Mouse (Mus musculus): ENCODE results near the gene A930033H14Rik. TPM values are rescaled to one million over a fixed set of nuclear protein-coding genes. Genes with fewer than 3 reads are reported as not detected.
A peak's percentile ranks its signal among the peaks of the same experiment; 100 is the strongest.

The A930033H14Rik gene
- polyA plus RNA-seq, 1 experiment = 1.0 TPM

DNA sequence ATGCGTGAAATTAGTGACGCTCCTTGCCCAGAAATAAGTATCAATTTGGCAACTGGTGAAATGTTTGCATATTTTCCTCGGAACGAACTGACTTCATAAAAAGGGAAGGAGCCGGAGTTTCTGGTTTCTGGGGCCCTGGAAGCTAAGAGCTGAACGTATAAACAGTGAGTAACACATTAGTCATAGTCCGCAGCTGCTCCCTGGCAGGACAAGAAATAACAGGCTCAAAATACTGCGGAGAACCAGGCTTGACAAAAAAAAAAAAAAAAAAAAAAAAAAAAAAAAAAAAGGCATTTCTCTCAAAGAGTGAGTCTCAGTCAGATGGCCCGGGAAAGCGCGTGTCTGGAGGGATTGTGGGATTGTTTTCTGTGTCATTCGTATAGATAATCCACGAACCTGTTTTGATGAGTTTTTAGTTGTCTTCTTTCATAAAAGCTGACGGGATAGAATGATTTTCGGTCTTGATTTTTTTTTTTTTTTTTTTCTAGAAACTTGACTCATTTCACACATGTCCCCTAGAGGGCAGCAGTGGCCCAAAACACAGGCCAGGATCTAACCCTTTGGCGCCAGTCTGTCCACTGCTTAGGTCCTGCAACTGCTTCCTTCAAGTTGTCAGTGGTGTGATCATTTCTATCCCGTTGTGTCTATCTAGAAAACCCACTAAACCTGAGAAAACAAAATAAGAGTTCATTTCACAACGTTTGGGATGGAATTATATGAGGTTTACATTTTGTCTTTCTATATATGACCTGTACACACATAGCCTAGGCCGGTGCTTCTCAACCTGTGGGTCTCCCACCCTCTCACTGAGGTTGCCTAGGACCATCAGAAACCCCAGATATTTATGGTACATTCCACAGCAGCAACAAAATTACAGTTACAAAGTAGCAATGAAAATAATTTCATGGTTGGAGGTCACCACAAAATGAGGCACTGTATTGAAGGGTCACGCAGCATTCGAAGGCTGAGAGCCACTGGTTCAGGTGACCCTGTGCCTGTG, 26.7 kb downstream of the A930033H14Rik start:
- Histone ChIP-seq H3K4me1 (ENCODE audit: control insufficient read depth, insufficient read depth, low read length) (no peaks in the 10 kb centered on the region), H3K4me3 (replicated peaks; ENCODE audit: extremely low read depth, low read depth, low read length) (peak overlapping the region; percentile 69)
- DNase-seq = peak; percentile 52
- 15% methylated on average over 21 of the region's 21 CpGs for WGBS
- peak; percentile 78 for TF ChIP-seq CTCF (IDR thresholded peaks at IDR 0.05; ENCODE audit: insufficient read depth, low read length)
- TF ChIP-seq POLR2A (IDR thresholded peaks at IDR 0.05; ENCODE audit: borderline replicate concordance, extremely low read depth, low read depth, low read length) = no peak

GRCm38 (mm10) chr10:69185431-69185830, 27.5 kb downstream of the A930033H14Rik start:
- H3K4me3 ChIP-seq (replicated peaks; ENCODE audit: extremely low read depth, low read depth, low read length) = no peak overlapping the region
- H3K4me1 ChIP-seq (ENCODE audit: control insufficient read depth, insufficient read depth, low read length) = no peaks in the 10 kb centered on the region
- TF ChIP-seq POLR2A (IDR thresholded peaks at IDR 0.05; ENCODE audit: borderline replicate concordance, extremely low read depth, low read depth, low read length) (no peak), CTCF (IDR thresholded peaks at IDR 0.05; ENCODE audit: insufficient read depth, low read length) (no peak)
- no peak for DNase-seq
- 41% methylated on average over 4 of the region's 4 CpGs for WGBS

GRCm38 (mm10) chr10:69184903-69185302, 28.0 kb downstream of the A930033H14Rik start:
- Histone ChIP-seq H3K4me1 (ENCODE audit: control insufficient read depth, insufficient read depth, low read length) (no peaks in the 10 kb centered on the region), H3K4me3 (replicated peaks; ENCODE audit: extremely low read depth, low read depth, low read length) (no peak overlapping the region)
- WGBS = 90% methylated on average over 4 of the region's 4 CpGs
- no peak for DNase-seq
- no peak for TF ChIP-seq POLR2A (IDR thresholded peaks at IDR 0.05; ENCODE audit: borderline replicate concordance, extremely low read depth, low read depth, low read length)
- TF ChIP-seq CTCF (IDR thresholded peaks at IDR 0.05; ENCODE audit: insufficient read depth, low read length) = no peak

DNA sequence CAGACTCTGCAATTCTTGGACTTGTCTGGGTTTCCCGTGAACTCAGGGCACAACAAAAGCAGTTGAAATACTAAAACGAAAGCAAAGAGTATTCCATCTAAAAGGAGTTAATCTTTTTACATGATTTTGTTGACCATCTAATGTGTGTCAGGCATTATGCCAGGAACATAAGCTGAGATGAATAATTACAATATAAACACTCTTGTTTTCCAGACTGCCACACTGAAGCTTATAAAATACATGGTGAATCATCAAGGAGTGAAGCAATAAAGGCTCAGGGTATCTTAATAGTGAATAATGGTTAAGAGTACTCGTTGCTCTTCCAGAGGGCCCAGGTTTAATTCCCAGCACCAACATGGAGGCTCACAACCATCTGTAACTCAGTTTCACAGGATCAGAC, 31.9 kb downstream of the A930033H14Rik start:
- WGBS = 56% methylated on average over 3 of the region's 3 CpGs
- Histone ChIP-seq H3K4me1 (ENCODE audit: control insufficient read depth, insufficient read depth, low read length) (no peaks in the 10 kb centered on the region), H3K4me3 (replicated peaks; ENCODE audit: extremely low read depth, low read depth, low read length) (no peak overlapping the region)
- DNase-seq = no peak
- TF ChIP-seq POLR2A (IDR thresholded peaks at IDR 0.05; ENCODE audit: borderline replicate concordance, extremely low read depth, low read depth, low read length) (no peak), CTCF (IDR thresholded peaks at IDR 0.05; ENCODE audit: insufficient read depth, low read length) (no peak)

- TF ChIP-seq POLR2A (IDR thresholded peaks at IDR 0.05; ENCODE audit: borderline replicate concordance, extremely low read depth, low read depth, low read length) (no peak), CTCF (IDR thresholded peaks at IDR 0.05; ENCODE audit: insufficient read depth, low read length) (no peak)
- no peak overlapping the region for H3K4me3 ChIP-seq (replicated peaks; ENCODE audit: extremely low read depth, low read depth, low read length)
- H3K4me1 ChIP-seq (ENCODE audit: control insufficient read depth, insufficient read depth, low read length) = no peaks in the 10 kb centered on the region
- DNase-seq = no peak
- WGBS = 92% methylated on average over 1 of the region's 1 CpGs
Observed at GRCm38 (mm10) chr10:69179341-69179740, 33.6 kb downstream of the A930033H14Rik start.

DNA sequence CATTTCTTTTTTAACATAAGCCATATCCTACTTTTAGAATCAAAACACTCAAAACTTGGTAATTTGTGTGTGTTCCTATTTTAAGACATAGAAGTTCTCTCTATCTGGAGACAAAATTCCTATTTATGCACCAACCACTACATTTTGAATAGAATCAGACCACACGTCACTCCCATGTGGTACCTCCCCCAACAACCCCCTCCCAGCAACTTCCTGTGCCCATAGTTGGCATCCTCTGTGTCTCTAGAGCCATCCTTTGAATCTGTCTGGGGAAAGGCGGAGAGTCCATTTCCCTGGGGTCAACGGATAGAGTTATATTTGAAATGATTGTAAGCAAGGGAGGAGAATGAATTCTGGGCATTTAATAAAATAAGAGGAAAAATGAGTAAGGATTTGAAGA, 36.8 kb downstream of the A930033H14Rik start:
- Histone ChIP-seq H3K4me3 (replicated peaks; ENCODE audit: extremely low read depth, low read depth, low read length) (no peak overlapping the region), H3K4me1 (ENCODE audit: control insufficient read depth, insufficient read depth, low read length) (no peaks in the 10 kb centered on the region)
- TF ChIP-seq POLR2A (IDR thresholded peaks at IDR 0.05; ENCODE audit: borderline replicate concordance, extremely low read depth, low read depth, low read length) = no peak
- no peak for TF ChIP-seq CTCF (IDR thresholded peaks at IDR 0.05; ENCODE audit: insufficient read depth, low read length)
- 63% methylated on average over 3 of the region's 3 CpGs for WGBS
- no peak for DNase-seq

- 53% methylated on average over 3 of the region's 3 CpGs for WGBS
Observed at GRCm38 (mm10) chr10:69172412-69172811, 40.5 kb downstream of the A930033H14Rik start.

DNA sequence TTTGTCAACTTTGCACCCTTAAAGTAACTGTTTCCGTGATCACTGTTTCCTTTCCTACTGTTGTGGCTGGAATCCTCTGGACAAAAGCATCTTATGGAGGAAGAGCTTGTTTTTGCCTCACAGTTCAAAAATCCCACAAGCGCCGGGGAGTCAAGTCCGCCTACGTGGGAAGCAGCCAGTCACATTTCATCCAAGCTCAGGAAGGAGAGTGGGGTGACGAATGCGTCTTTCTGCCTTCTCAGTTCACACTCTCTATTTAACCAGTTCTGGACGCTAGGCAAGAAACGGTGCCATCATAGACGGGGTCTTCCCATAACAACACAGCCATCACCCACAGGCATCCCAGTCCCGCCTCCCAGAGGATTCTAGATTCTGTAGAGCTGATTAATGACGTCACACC, 46.4 kb downstream of the A930033H14Rik start:
- no peak for DNase-seq
- WGBS = 66% methylated on average over 12 of the region's 12 CpGs
- H3K4me1 ChIP-seq (ENCODE audit: control insufficient read depth, insufficient read depth, low read length) = no peaks in the 10 kb centered on the region
- no peak for TF ChIP-seq CTCF (IDR thresholded peaks at IDR 0.05; ENCODE audit: insufficient read depth, low read length)
- no peak for TF ChIP-seq POLR2A (IDR thresholded peaks at IDR 0.05; ENCODE audit: borderline replicate concordance, extremely low read depth, low read depth, low read length)
- no peak overlapping the region for H3K4me3 ChIP-seq (replicated peaks; ENCODE audit: extremely low read depth, low read depth, low read length)

More at GRCm38 (mm10) chr10:69172412-69172811, 40.5 kb downstream of the A930033H14Rik start:
- Histone ChIP-seq H3K4me3 (replicated peaks; ENCODE audit: extremely low read depth, low read depth, low read length) (no peak overlapping the region), H3K4me1 (ENCODE audit: control insufficient read depth, insufficient read depth, low read length) (no peaks in the 10 kb centered on the region)
- TF ChIP-seq CTCF (IDR thresholded peaks at IDR 0.05; ENCODE audit: insufficient read depth, low read length) = no peak
- TF ChIP-seq POLR2A (IDR thresholded peaks at IDR 0.05; ENCODE audit: borderline replicate concordance, extremely low read depth, low read depth, low read length) = no peak
- DNase-seq = no peak

- DNase-seq = no peak
- 62% methylated on average over 3 of the region's 3 CpGs for WGBS
- TF ChIP-seq POLR2A (IDR thresholded peaks at IDR 0.05; ENCODE audit: borderline replicate concordance, extremely low read depth, low read depth, low read length) (no peak), CTCF (IDR thresholded peaks at IDR 0.05; ENCODE audit: insufficient read depth, low read length) (no peak)
- Histone ChIP-seq H3K4me1 (ENCODE audit: control insufficient read depth, insufficient read depth, low read length) (no peaks in the 10 kb centered on the region), H3K4me3 (replicated peaks; ENCODE audit: extremely low read depth, low read depth, low read length) (no peak overlapping the region)
Observed at GRCm38 (mm10) chr10:69165847-69166246, 47.1 kb downstream of the A930033H14Rik start.

DNA sequence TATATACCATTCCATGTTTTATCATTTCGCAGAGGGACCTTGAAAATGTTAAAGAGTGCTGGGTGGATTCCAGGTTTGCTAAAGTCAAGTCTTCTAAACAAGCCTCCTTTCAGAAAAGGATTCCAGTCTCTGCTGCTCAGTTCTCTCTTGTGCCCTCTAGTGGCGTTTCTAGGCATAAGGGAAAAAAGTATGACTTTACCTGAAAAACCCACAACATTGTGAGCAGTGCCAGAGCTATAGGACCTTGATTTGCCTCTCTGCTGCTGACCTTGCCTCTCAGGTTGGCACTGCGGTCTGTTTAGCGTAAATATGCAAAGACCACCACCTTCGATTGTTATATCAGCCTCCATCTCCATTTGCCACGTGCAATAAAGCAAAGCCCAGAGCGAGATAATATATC, 47.8 kb downstream of the A930033H14Rik start:
- TF ChIP-seq CTCF (IDR thresholded peaks at IDR 0.05; ENCODE audit: insufficient read depth, low read length) = peak; percentile 25; the same call in 1 of the 2 replicates
- TF ChIP-seq POLR2A (IDR thresholded peaks at IDR 0.05; ENCODE audit: borderline replicate concordance, extremely low read depth, low read depth, low read length) = no peak
- no peak for DNase-seq

More for the DNA sequence above, 47.8 kb downstream of the A930033H14Rik start:
- Histone ChIP-seq H3K4me3 (replicated peaks; ENCODE audit: extremely low read depth, low read depth, low read length) (no peak overlapping the region), H3K4me1 (ENCODE audit: control insufficient read depth, insufficient read depth, low read length) (no peaks in the 10 kb centered on the region)
- 70% methylated on average over 7 of the region's 7 CpGs for WGBS
